Mouse (Mus musculus): ENCODE data around the gene Mylk. TPM values are rescaled to one million over a fixed set of nuclear protein-coding genes. Genes with fewer than 3 reads are reported as not detected.

Gene Mylk
- polyA plus RNA-seq, 1 experiment from 2014 or later = 3.9 TPM

- no peak overlapping the region for H3K27ac ChIP-seq (ENCODE audit: low read depth, low read length)
- H3K4me2 ChIP-seq (ENCODE audit: low read depth) = no peak overlapping the region
- no peaks in the 10 kb centered on the region for H3K4me1 ChIP-seq (ENCODE audit: control insufficient read depth, insufficient read depth, low read length)
- no peak for DNase-seq (ENCODE audit: low spot score)
- no peak overlapping the region for H3K9ac ChIP-seq (ENCODE audit: low read length)
- no peaks in the 10 kb centered on the region for H3K27me3 ChIP-seq (ENCODE audit: control insufficient read depth, insufficient read depth, low read length)
- H3K9me3 ChIP-seq (ENCODE audit: control insufficient read depth, low read length) = no peaks in the 10 kb centered on the region
- no peaks in the 10 kb centered on the region for H3K36me3 ChIP-seq (ENCODE audit: control insufficient read depth, insufficient read depth, low read length)
- 62% methylated on average over 2 of the region's 2 CpGs for WGBS
- H3K4me3 ChIP-seq (ENCODE audit: low read depth, low read length) = no peak overlapping the region
- no peak for ATAC-seq (ENCODE audit: insufficient read depth, low FRiP score, low TSS enrichment)
These were observed 230.5 kb downstream of the Mylk start for GRCm38 (mm10) chr16:34975544-34975943.

- Histone ChIP-seq H3K9ac (ENCODE audit: low read length) (no peak overlapping the region), H3K27me3 (ENCODE audit: control insufficient read depth, insufficient read depth, low read length) (no peaks in the 10 kb centered on the region), H3K9me3 (ENCODE audit: control insufficient read depth, low read length) (no peaks in the 10 kb centered on the region), H3K4me1 (ENCODE audit: control insufficient read depth, insufficient read depth, low read length) (no peaks in the 10 kb centered on the region), H3K36me3 (ENCODE audit: control insufficient read depth, insufficient read depth, low read length) (no peaks in the 10 kb centered on the region), H3K27ac (ENCODE audit: low read depth, low read length) (no peak overlapping the region), H3K4me3 (ENCODE audit: low read depth, low read length) (no peak overlapping the region), H3K4me2 (ENCODE audit: low read depth) (no peak overlapping the region)
- ATAC-seq (ENCODE audit: insufficient read depth, low FRiP score, low TSS enrichment) (no peak), DNase-seq (ENCODE audit: low spot score) (peak; percentile 19)
- WGBS = 82% methylated on average over 13 of the region's 13 CpGs
These were observed 231.6 kb downstream of the Mylk start for GRCm38 (mm10) chr16:34976630-34977029.

GRCm38 (mm10) chr16:34978018-34978417 lies 233.0 kb downstream of the Mylk start:
- no peaks in the 10 kb centered on the region for H3K4me1 ChIP-seq (ENCODE audit: control insufficient read depth, insufficient read depth, low read length)
- H3K36me3 ChIP-seq (ENCODE audit: control insufficient read depth, insufficient read depth, low read length) = no peaks in the 10 kb centered on the region
- no peak overlapping the region for H3K4me2 ChIP-seq (ENCODE audit: low read depth)
- no peak overlapping the region for H3K9ac ChIP-seq (ENCODE audit: low read length)
- no peak for DNase-seq (ENCODE audit: low spot score)
- H3K9me3 ChIP-seq (ENCODE audit: control insufficient read depth, low read length) = no peaks in the 10 kb centered on the region
- H3K27me3 ChIP-seq (ENCODE audit: control insufficient read depth, insufficient read depth, low read length) = no peaks in the 10 kb centered on the region
- no peak overlapping the region for H3K27ac ChIP-seq (ENCODE audit: low read depth, low read length)
- no peak for ATAC-seq (ENCODE audit: insufficient read depth, low FRiP score, low TSS enrichment)
- no peak overlapping the region for H3K4me3 ChIP-seq (ENCODE audit: low read depth, low read length)
- 91% methylated on average over 7 of the region's 7 CpGs for WGBS

- H3K27me3 ChIP-seq (ENCODE audit: control insufficient read depth, insufficient read depth, low read length) = no peaks in the 10 kb centered on the region
- H3K27ac ChIP-seq (ENCODE audit: low read depth, low read length) = no peak overlapping the region
- WGBS = 92% methylated on average over 7 of the region's 7 CpGs
- H3K4me1 ChIP-seq (ENCODE audit: control insufficient read depth, insufficient read depth, low read length) = no peaks in the 10 kb centered on the region
- H3K4me2 ChIP-seq (ENCODE audit: low read depth) = no peak overlapping the region
- H3K9me3 ChIP-seq (ENCODE audit: control insufficient read depth, low read length) = no peaks in the 10 kb centered on the region
- no peak overlapping the region for H3K9ac ChIP-seq (ENCODE audit: low read length)
- no peak overlapping the region for H3K4me3 ChIP-seq (ENCODE audit: low read depth, low read length)
- no peaks in the 10 kb centered on the region for H3K36me3 ChIP-seq (ENCODE audit: control insufficient read depth, insufficient read depth, low read length)
- no peak for DNase-seq (ENCODE audit: low spot score)
- no peak for ATAC-seq (ENCODE audit: insufficient read depth, low FRiP score, low TSS enrichment)
These were observed 236.0 kb downstream of the Mylk start for GRCm38 (mm10) chr16:34981009-34981408.

- Histone ChIP-seq H3K4me1 (ENCODE audit: control insufficient read depth, insufficient read depth, low read length) (no peaks in the 10 kb centered on the region), H3K9ac (ENCODE audit: low read length) (no peak overlapping the region), H3K27me3 (ENCODE audit: control insufficient read depth, insufficient read depth, low read length) (no peaks in the 10 kb centered on the region), H3K36me3 (ENCODE audit: control insufficient read depth, insufficient read depth, low read length) (peaks cover 2% of the 10 kb centered on the region; the same call in 1 of the 2 replicates), H3K27ac (ENCODE audit: low read depth, low read length) (no peak overlapping the region), H3K4me2 (ENCODE audit: low read depth) (no peak overlapping the region), H3K4me3 (ENCODE audit: low read depth, low read length) (no peak overlapping the region), H3K9me3 (ENCODE audit: control insufficient read depth, low read length) (no peaks in the 10 kb centered on the region)
- ATAC-seq (ENCODE audit: insufficient read depth, low FRiP score, low TSS enrichment) = no peak
- 58% methylated on average over 11 of the region's 11 CpGs for WGBS
- DNase-seq (ENCODE audit: low spot score) = no peak
These were observed 239.4 kb downstream of the Mylk start for GRCm38 (mm10) chr16:34984203-34985030.

- H3K4me2 ChIP-seq (ENCODE audit: low read depth) = no peak overlapping the region
- H3K36me3 ChIP-seq (ENCODE audit: control insufficient read depth, insufficient read depth, low read length) = peaks cover 2% of the 10 kb centered on the region; the same call in 1 of the 2 replicates
- no peak overlapping the region for H3K27ac ChIP-seq (ENCODE audit: low read depth, low read length)
- no peaks in the 10 kb centered on the region for H3K9me3 ChIP-seq (ENCODE audit: control insufficient read depth, low read length)
- WGBS = 78% methylated on average over 2 of the region's 2 CpGs
- ATAC-seq (ENCODE audit: insufficient read depth, low FRiP score, low TSS enrichment) = no peak
- H3K27me3 ChIP-seq (ENCODE audit: control insufficient read depth, insufficient read depth, low read length) = no peaks in the 10 kb centered on the region
- no peak for DNase-seq (ENCODE audit: low spot score)
- H3K4me3 ChIP-seq (ENCODE audit: low read depth, low read length) = no peak overlapping the region
- no peak overlapping the region for H3K9ac ChIP-seq (ENCODE audit: low read length)
- no peaks in the 10 kb centered on the region for H3K4me1 ChIP-seq (ENCODE audit: control insufficient read depth, insufficient read depth, low read length)
These were observed 240.0 kb downstream of the Mylk start for GRCm38 (mm10) chr16:34985031-34985346.

GRCm38 (mm10) chr16:34986211-34986825 lies 241.3 kb downstream of the Mylk start:
- ATAC-seq (ENCODE audit: insufficient read depth, low FRiP score, low TSS enrichment) = no peak
- no peaks in the 10 kb centered on the region for H3K4me1 ChIP-seq (ENCODE audit: control insufficient read depth, insufficient read depth, low read length)
- H3K27me3 ChIP-seq (ENCODE audit: control insufficient read depth, insufficient read depth, low read length) = no peaks in the 10 kb centered on the region
- no peak overlapping the region for H3K27ac ChIP-seq (ENCODE audit: low read depth, low read length)
- no peak for DNase-seq (ENCODE audit: low spot score)
- no peaks in the 10 kb centered on the region for H3K9me3 ChIP-seq (ENCODE audit: control insufficient read depth, low read length)
- peaks cover 2% of the 10 kb centered on the region; the same call in 1 of the 2 replicates for H3K36me3 ChIP-seq (ENCODE audit: control insufficient read depth, insufficient read depth, low read length)
- H3K4me3 ChIP-seq (ENCODE audit: low read depth, low read length) = no peak overlapping the region
- 87% methylated on average over 13 of the region's 13 CpGs for whole genome bisulfite sequencing
- no peak overlapping the region for H3K4me2 ChIP-seq (ENCODE audit: low read depth)
- no peak overlapping the region for H3K9ac ChIP-seq (ENCODE audit: low read length)

GRCm38 (mm10) chr16:34991365-34991764 lies 246.4 kb downstream of the Mylk start:
- H3K36me3 ChIP-seq (ENCODE audit: control insufficient read depth, insufficient read depth, low read length) = peaks cover 2% of the 10 kb centered on the region; the same call in 1 of the 2 replicates
- H3K4me3 ChIP-seq (ENCODE audit: low read depth, low read length) = no peak overlapping the region
- no peak for ATAC-seq (ENCODE audit: insufficient read depth, low FRiP score, low TSS enrichment)
- H3K9me3 ChIP-seq (ENCODE audit: control insufficient read depth, low read length) = no peaks in the 10 kb centered on the region
- 75% methylated on average over 3 of the region's 3 CpGs for WGBS
- H3K4me2 ChIP-seq (ENCODE audit: low read depth) = no peak overlapping the region
- no peak for DNase-seq (ENCODE audit: low spot score)
- no peaks in the 10 kb centered on the region for H3K27me3 ChIP-seq (ENCODE audit: control insufficient read depth, insufficient read depth, low read length)
- H3K27ac ChIP-seq (ENCODE audit: low read depth, low read length) = no peak overlapping the region
- no peak overlapping the region for H3K9ac ChIP-seq (ENCODE audit: low read length)
- no peaks in the 10 kb centered on the region; the same call in 1 of the 2 replicates for H3K4me1 ChIP-seq (ENCODE audit: control insufficient read depth, insufficient read depth, low read length)

- H3K27me3 ChIP-seq (ENCODE audit: control insufficient read depth, insufficient read depth, low read length) = no peaks in the 10 kb centered on the region
- ATAC-seq (ENCODE audit: insufficient read depth, low FRiP score, low TSS enrichment) = no peak
These were observed 247.8 kb downstream of the Mylk start for GRCm38 (mm10) chr16:34992854-34993253.

More at GRCm38 (mm10) chr16:34992854-34993253, 247.8 kb downstream of the Mylk start:
- 91% methylated on average over 5 of the region's 5 CpGs for WGBS
- Histone ChIP-seq H3K9me3 (ENCODE audit: control insufficient read depth, low read length) (no peaks in the 10 kb centered on the region), H3K9ac (ENCODE audit: low read length) (no peak overlapping the region), H3K4me1 (ENCODE audit: control insufficient read depth, insufficient read depth, low read length) (no peaks in the 10 kb centered on the region; the same call in 1 of the 2 replicates), H3K36me3 (ENCODE audit: control insufficient read depth, insufficient read depth, low read length) (no peaks in the 10 kb centered on the region), H3K4me3 (ENCODE audit: low read depth, low read length) (no peak overlapping the region), H3K27ac (ENCODE audit: low read depth, low read length) (no peak overlapping the region), H3K4me2 (ENCODE audit: low read depth) (no peak overlapping the region)
- DNase-seq (ENCODE audit: low spot score) = no peak

Measured in neural tube, embryonic 11.5 days (tissue).